Mouse (Mus musculus): ENCODE measurements around the gene Avp. TPM values are rescaled to one million over a fixed set of nuclear protein-coding genes. Genes with fewer than 3 reads are reported as not detected.

Avp gene
- polyA plus RNA-seq (2016; fragmentation: Nextera tagmentation; extraction: Ambion mirVana), result not detected in 2 replicates

GRCm38 (mm10) chr2:130582552-130582951, at the start of gene Avp:
Gene Avp (minus strand): TSS chr2:130582554.
- Histone ChIP-seq H3K4me1 (replicated peaks) (peaks cover 24% of the 10 kb centered on the region), H3K4me3 (peak within 1 kb of the TSS; percentile 46; the same call in 1 of the 2 replicates), H3K27ac (no peak within 1 kb of the TSS), H3K27me3 (ENCODE audit: insufficient read depth, poor library complexity, severe bottlenecking) (peaks cover 70% of the 10 kb centered on the region), H3K36me3 (no peaks in the 10 kb centered on the region), H3K9me3 (peaks cover 4% of the 10 kb centered on the region; the same call in 1 of the 2 replicates)
- 38% methylated on average over 10 of the region's 10 CpGs for WGBS
- DNase-seq (ENCODE audit: low spot score), result no peak

- Histone ChIP-seq H3K9me3 (no peaks in the 10 kb centered on the region), H3K4me3 (peak within 1 kb of the TSS; percentile 99), H3K4me1 (replicated peaks) (peaks cover 37% of the 10 kb centered on the region), H3K36me3 (peaks cover 34% of the 10 kb centered on the region), H3K27me3 (ENCODE audit: insufficient read depth, poor library complexity, severe bottlenecking) (peaks cover 34% of the 10 kb centered on the region), H3K27ac (peak within 1 kb of the TSS; percentile 93)
- DNase-seq (ENCODE audit: low spot score), result peak; percentile 87
- under 1% methylated on average over 25 of the region's 25 CpGs for WGBS
Observed at GRCm38 (mm10) chr2:130629839-130630203, 47.5 kb upstream of the Avp start, which contains the start of the genes Fastkd5 and Ubox5. Gene Fastkd5 (minus strand): TSS chr2:130630027. Gene Ubox5 (minus strand): TSS chr2:130630038.

- Histone ChIP-seq H3K36me3 (peaks cover 39% of the 10 kb centered on the region), H3K4me3 (peak overlapping the region; percentile 99), H3K9me3 (no peaks in the 10 kb centered on the region), H3K27me3 (ENCODE audit: insufficient read depth, poor library complexity, severe bottlenecking) (peaks cover 28% of the 10 kb centered on the region), H3K27ac (peak overlapping the region; percentile 93), H3K4me1 (replicated peaks) (peaks cover 32% of the 10 kb centered on the region)
- no peak for DNase-seq (ENCODE audit: low spot score)
- 2% methylated on average over 37 of the region's 37 CpGs for WGBS
Observed at GRCm38 (mm10) chr2:130629080-130629838, 46.9 kb upstream of the Avp start.

- H3K36me3 ChIP-seq, result peaks cover 48% of the 10 kb centered on the region
- 55% methylated on average over 3 of the region's 3 CpGs for WGBS
- peaks cover 23% of the 10 kb centered on the region for H3K4me1 ChIP-seq (replicated peaks)
- no peak for DNase-seq (ENCODE audit: low spot score)
- H3K27ac ChIP-seq, result no peak overlapping the region
- H3K4me3 ChIP-seq, result peak overlapping the region; percentile 99
- no peaks in the 10 kb centered on the region for H3K9me3 ChIP-seq
- H3K27me3 ChIP-seq (ENCODE audit: insufficient read depth, poor library complexity, severe bottlenecking), result peaks cover 20% of the 10 kb centered on the region
Observed at GRCm38 (mm10) chr2:130628424-130628823, 46.1 kb upstream of the Avp start.

GRCm38 (mm10) chr2:130618972-130619371, 36.6 kb upstream of the Avp start:
- Histone ChIP-seq H3K27me3 (ENCODE audit: insufficient read depth, poor library complexity, severe bottlenecking) (no peaks in the 10 kb centered on the region), H3K4me1 (replicated peaks) (no peaks in the 10 kb centered on the region), H3K9me3 (no peaks in the 10 kb centered on the region), H3K4me3 (no peak overlapping the region), H3K36me3 (peaks cover 84% of the 10 kb centered on the region), H3K27ac (no peak overlapping the region)
- DNase-seq (ENCODE audit: low spot score), result no peak
- WGBS, result 95% methylated on average over 7 of the region's 7 CpGs

- H3K27ac ChIP-seq, result no peak overlapping the region
- no peak for DNase-seq (ENCODE audit: low spot score)
- H3K4me1 ChIP-seq (replicated peaks), result no peaks in the 10 kb centered on the region
- 67% methylated on average over 3 of the region's 3 CpGs for WGBS
- H3K9me3 ChIP-seq, result no peaks in the 10 kb centered on the region
- H3K4me3 ChIP-seq, result no peak overlapping the region
- peaks cover 72% of the 10 kb centered on the region for H3K36me3 ChIP-seq
- H3K27me3 ChIP-seq (ENCODE audit: insufficient read depth, poor library complexity, severe bottlenecking), result no peaks in the 10 kb centered on the region
Observed at GRCm38 (mm10) chr2:130613091-130613490, 30.7 kb upstream of the Avp start.

GRCm38 (mm10) chr2:130602195-130602594, 19.8 kb upstream of the Avp start:
- Histone ChIP-seq H3K27ac (no peak overlapping the region), H3K27me3 (ENCODE audit: insufficient read depth, poor library complexity, severe bottlenecking) (no peaks in the 10 kb centered on the region), H3K4me3 (no peak overlapping the region), H3K9me3 (no peaks in the 10 kb centered on the region), H3K36me3 (peaks cover 81% of the 10 kb centered on the region), H3K4me1 (replicated peaks) (no peaks in the 10 kb centered on the region)
- DNase-seq (ENCODE audit: low spot score), result no peak
- 79% methylated on average over 4 of the region's 4 CpGs for WGBS

- Histone ChIP-seq H3K4me3 (no peak overlapping the region), H3K27ac (no peak overlapping the region), H3K36me3 (peaks cover 95% of the 10 kb centered on the region), H3K9me3 (no peaks in the 10 kb centered on the region), H3K27me3 (ENCODE audit: insufficient read depth, poor library complexity, severe bottlenecking) (no peaks in the 10 kb centered on the region), H3K4me1 (replicated peaks) (no peaks in the 10 kb centered on the region)
- WGBS, result 72% methylated on average over 3 of the region's 3 CpGs
- DNase-seq (ENCODE audit: low spot score), result no peak
Observed at GRCm38 (mm10) chr2:130598399-130598798, 16.0 kb upstream of the Avp start.

GRCm38 (mm10) chr2:130597601-130598010, 15.3 kb upstream of the Avp start:
- Histone ChIP-seq H3K27ac (no peak overlapping the region), H3K36me3 (peaks cover 94% of the 10 kb centered on the region), H3K9me3 (no peaks in the 10 kb centered on the region), H3K4me1 (replicated peaks) (no peaks in the 10 kb centered on the region), H3K27me3 (ENCODE audit: insufficient read depth, poor library complexity, severe bottlenecking) (no peaks in the 10 kb centered on the region), H3K4me3 (no peak overlapping the region)
- WGBS, result 29% methylated on average over 1 of the region's 1 CpGs
- DNase-seq (ENCODE audit: low spot score), result no peak

- WGBS, result 86% methylated on average over 1 of the region's 1 CpGs
- Histone ChIP-seq H3K36me3 (peaks cover 94% of the 10 kb centered on the region), H3K27me3 (ENCODE audit: insufficient read depth, poor library complexity, severe bottlenecking) (no peaks in the 10 kb centered on the region), H3K9me3 (no peaks in the 10 kb centered on the region), H3K27ac (no peak overlapping the region), H3K4me1 (replicated peaks) (no peaks in the 10 kb centered on the region), H3K4me3 (no peak overlapping the region)
- no peak for DNase-seq (ENCODE audit: low spot score)
Observed at GRCm38 (mm10) chr2:130595596-130595995, 13.2 kb upstream of the Avp start.

GRCm38 (mm10) chr2:130591016-130591415, 8.7 kb upstream of the Avp start:
- no peak for DNase-seq (ENCODE audit: low spot score)
- peaks cover 58% of the 10 kb centered on the region for H3K36me3 ChIP-seq
- H3K9me3 ChIP-seq, result no peaks in the 10 kb centered on the region
- H3K4me1 ChIP-seq (replicated peaks), result peaks cover 6% of the 10 kb centered on the region
- H3K4me3 ChIP-seq, result no peak overlapping the region
- no peaks in the 10 kb centered on the region for H3K27me3 ChIP-seq (ENCODE audit: insufficient read depth, poor library complexity, severe bottlenecking)
- no peak overlapping the region for H3K27ac ChIP-seq
- WGBS, result 90% methylated on average over 2 of the region's 2 CpGs

- peaks cover 6% of the 10 kb centered on the region for H3K4me1 ChIP-seq (replicated peaks)
- 96% methylated on average over 2 of the region's 2 CpGs for WGBS
- no peak overlapping the region for H3K27ac ChIP-seq
- H3K27me3 ChIP-seq (ENCODE audit: insufficient read depth, poor library complexity, severe bottlenecking), result no peaks in the 10 kb centered on the region
- peaks cover 45% of the 10 kb centered on the region for H3K36me3 ChIP-seq
- H3K4me3 ChIP-seq, result no peak overlapping the region
- H3K9me3 ChIP-seq, result no peaks in the 10 kb centered on the region
- DNase-seq (ENCODE audit: low spot score), result no peak
Observed at GRCm38 (mm10) chr2:130589761-130590160, 7.4 kb upstream of the Avp start.

GRCm38 (mm10) chr2:130589157-130589556, 6.8 kb upstream of the Avp start:
- peaks cover 41% of the 10 kb centered on the region for H3K36me3 ChIP-seq
- no peak overlapping the region for H3K4me3 ChIP-seq
- 60% methylated on average over 4 of the region's 4 CpGs for WGBS
- H3K27ac ChIP-seq, result no peak overlapping the region
- H3K27me3 ChIP-seq (ENCODE audit: insufficient read depth, poor library complexity, severe bottlenecking), result peaks cover 4% of the 10 kb centered on the region
- H3K9me3 ChIP-seq, result no peaks in the 10 kb centered on the region
- peaks cover 6% of the 10 kb centered on the region for H3K4me1 ChIP-seq (replicated peaks)
- DNase-seq (ENCODE audit: low spot score), result no peak

Measured in hindbrain, embryonic 10.5 days (tissue).